Mouse (Mus musculus) spleen, adult 2 months (tissue): ENCODE data around the gene Ccnf.

Experiments
- CTCF ChIP-seq: fragments of 200-500 bp; IDR thresholded peaks from 2 replicates; pipeline ENCODE4 v1.5.1; 2011; ENCODE audit warnings: mild to moderate bottlenecking, inconsistent platforms; ENCODE audit not compliant: insufficient read depth, insufficient read length, insufficient replicate concordance; ENCODE audit errors: extremely low read depth
- POLR2A ChIP-seq: fragments of 200-500 bp; IDR thresholded peaks from 2 replicates; pipeline ENCODE4 v1.6.1; 2011; ENCODE audit warnings: low read depth, low read length, inconsistent platforms

GRCm38 (mm10) chr17:24289338-24289737 lies 38.1 kb upstream of the Ccnf start:
- TF ChIP-seq CTCF (no peak), POLR2A (no peak)
